Mouse (Mus musculus) olfactory bulb, adult 2 months (tissue): Measurements from ENCODE around the gene Coch. TPM values are rescaled to one million over a fixed set of nuclear protein-coding genes. Genes with fewer than 3 reads are reported as not detected.
"Not testable (repeated sequence)": the region's sequence is repeated elsewhere in the genome, so short reads cannot be mapped to it uniquely, and the experiment has no call there.

Experiments used
- H3K27ac ChIP-seq: fragments of 200-500 bp; 2 replicates; pipeline ENCODE4 v1.5.1; 2012; ENCODE audit warnings: low read depth, low read length; ENCODE audit not compliant: insufficient read depth
- H3K4me1 ChIP-seq: fragments of 200-500 bp; 2 replicates; pipeline ENCODE4 v1.6.1; 2012; ENCODE audit warnings: low read length; ENCODE audit not compliant: control insufficient read depth, insufficient read depth
- H3K4me3 ChIP-seq: fragments of 200-500 bp; 2 replicates; pipeline ENCODE4 v1.5.1; 2012; ENCODE audit warnings: mild to moderate bottlenecking, low read depth, low read length, moderate library complexity; ENCODE audit not compliant: insufficient read depth
- CTCF ChIP-seq: fragments of 200-500 bp; IDR thresholded peaks from 2 replicates; pipeline ENCODE4 v1.5.1; 2012; ENCODE audit warnings: low read depth, mild to moderate bottlenecking, low read length, moderate library complexity; ENCODE audit not compliant: insufficient read depth
- POLR2A ChIP-seq: fragments of 200-500 bp; IDR thresholded peaks from 2 replicates; pipeline ENCODE4 v1.6.1; 2012; ENCODE audit warnings: mild to moderate bottlenecking, low read depth, low read length, moderate library complexity; ENCODE audit not compliant: insufficient read depth
- WGBS: fragments of 180-500 bp; shearing (Covaris S2); methylation state at CpG from one replicate; pipeline ENCODE4 v1.1.7; 2018; 5-methylcytosine and 5-hydroxymethylcytosine counted together
- polyA plus RNA-seq: library from polyadenylated mRNA; stranded (reverse); fragments of >200 nt; gene quantifications from 2 replicates; pipeline ENCODE4 v1.2.4, GENCODE M21; 2012; ENCODE audit warnings: low replicate concordance; ENCODE audit not compliant: missing spikeins, insufficient read depth, insufficient read length

Gene Coch
- not detected in 2 replicates for polyA plus RNA-seq

DNA sequence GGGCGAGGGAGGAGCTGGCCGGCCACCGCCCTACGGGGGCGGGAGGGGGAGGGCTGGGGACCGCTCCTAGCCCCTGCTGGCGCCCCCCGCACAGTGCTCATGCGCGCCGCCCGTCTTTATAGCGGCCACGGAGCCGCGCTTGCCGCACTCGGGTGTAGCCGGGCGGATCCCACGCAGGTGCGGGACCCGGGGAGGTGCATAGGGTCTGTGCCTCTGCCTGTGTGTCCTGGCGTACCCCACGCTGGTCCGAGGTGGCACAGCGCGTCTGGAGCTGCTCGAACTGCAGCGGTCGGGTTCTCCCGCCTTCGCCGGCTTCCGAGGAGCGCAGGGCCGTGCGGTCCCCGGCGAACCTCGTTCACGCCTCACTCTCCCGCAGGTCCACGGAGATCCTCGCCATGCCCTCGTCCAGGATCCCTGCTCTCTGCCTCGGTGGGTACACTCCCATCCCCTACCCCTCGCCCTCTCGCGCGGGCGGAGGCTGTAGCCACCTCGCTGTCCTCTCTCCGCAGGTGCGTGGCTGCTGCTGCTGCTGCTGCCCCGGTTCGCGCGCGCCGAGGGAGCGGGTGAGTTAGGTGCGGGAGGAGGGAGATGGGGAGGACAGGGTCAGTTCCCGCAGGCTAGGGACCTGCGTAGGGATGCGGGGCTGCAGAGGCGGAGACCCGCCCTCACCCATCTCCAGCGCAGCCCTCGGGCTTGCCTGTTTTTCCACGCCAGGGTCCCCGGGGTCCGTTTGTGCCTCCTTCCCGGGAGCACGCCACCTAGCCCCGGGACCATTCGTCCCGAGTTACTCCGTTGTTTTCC lies at the start of gene Coch:
Gene Coch, plus strand, starts transcription at position 113 of the 801 bp plus-strand sequence.
- WGBS, result under 1% methylated on average over 77 of the region's 79 CpGs
- TF ChIP-seq POLR2A, result no peak
- no peak for TF ChIP-seq CTCF
- Histone ChIP-seq H3K4me1 (peaks cover 13% of the 10 kb centered on the region), H3K27ac (no peak within 1 kb of the TSS), H3K4me3 (peak within 1 kb of the TSS; percentile 72)

DNA sequence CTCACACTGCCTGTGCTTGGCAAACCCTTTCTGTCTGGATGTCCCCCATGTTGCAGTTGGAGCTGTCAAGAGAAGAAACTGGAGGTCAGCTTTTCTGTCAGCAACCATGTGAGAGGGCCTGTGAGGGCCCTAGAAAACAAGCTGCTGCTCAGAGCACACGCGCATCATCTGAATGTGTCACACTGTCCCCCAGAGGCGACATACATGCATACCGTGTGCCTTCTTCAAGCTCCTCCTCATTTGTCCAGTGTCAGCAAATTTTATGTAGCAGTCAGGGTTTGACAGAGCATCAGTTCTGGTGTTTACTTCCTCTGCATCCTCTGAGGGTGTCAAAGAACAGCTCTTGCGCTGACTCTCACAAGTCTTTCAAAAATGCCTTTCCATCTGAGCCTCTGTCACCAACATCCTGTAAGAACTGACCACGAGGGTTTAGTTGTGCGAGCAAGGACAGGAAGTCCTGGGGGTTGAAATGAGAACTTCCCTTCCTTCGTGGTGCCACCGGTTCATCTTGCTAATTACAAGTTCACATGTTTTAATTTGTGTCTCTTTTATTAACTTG lies 49.7 kb upstream of the Coch start:
- Histone ChIP-seq H3K4me3 (no peak overlapping the region), H3K4me1 (no peaks in the 10 kb centered on the region), H3K27ac (no peak overlapping the region)
- TF ChIP-seq CTCF (no peak), POLR2A (no peak)
- 70% methylated on average over 9 of the region's 9 CpGs for WGBS

DNA sequence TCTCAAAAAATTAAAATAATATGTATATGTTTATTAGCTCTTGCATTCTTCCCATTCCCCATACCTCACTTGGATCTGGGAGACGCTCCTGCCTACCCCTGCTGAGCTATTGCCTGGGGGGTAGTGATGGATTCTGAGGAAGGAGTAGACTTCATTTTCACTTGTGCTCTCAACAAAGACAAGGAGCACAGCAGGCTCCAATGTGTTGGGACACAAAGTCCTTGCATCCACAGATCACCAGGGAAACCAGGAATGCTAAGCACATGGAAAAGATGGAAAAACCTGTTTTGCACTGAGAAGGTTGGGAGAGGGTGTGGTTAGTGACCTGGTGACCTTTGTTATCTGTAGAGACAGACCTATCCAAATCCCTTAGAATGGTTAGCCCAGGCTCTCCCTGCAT lies 38.1 kb upstream of the Coch start:
- WGBS, result 73% methylated on average over 1 of the region's 1 CpGs
- TF ChIP-seq POLR2A, result no peak
- no peak for TF ChIP-seq CTCF
- no peak overlapping the region for H3K4me3 ChIP-seq

DNA sequence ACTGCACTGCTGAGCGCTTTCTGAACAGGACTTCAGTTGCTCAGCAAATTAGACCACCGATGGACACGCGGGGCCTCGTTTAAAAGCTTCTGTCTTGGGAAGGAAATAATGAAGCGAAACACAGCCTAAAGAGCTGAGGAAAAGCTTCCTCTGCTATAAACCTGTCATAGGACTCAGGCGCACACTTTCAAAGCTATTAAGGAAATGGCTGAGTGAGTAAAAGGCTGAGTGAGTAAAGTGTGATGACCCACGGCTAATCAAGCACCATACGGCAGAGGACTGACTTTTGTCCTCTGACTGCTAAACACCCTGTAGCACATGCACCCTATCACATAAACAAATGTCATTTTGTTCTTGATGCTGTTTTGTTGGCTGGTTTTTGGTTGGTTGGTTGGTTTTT lies 31.7 kb upstream of the Coch start:
- Histone ChIP-seq H3K27ac (no peak overlapping the region), H3K4me3 (no peak overlapping the region), H3K4me1 (no peaks in the 10 kb centered on the region)
- TF ChIP-seq POLR2A (no peak), CTCF (no peak)
- WGBS, result 85% methylated on average over 9 of the region's 9 CpGs

More for the DNA sequence above, 38.1 kb upstream of the Coch start:
- H3K4me1 ChIP-seq, result no peaks in the 10 kb centered on the region
- no peak overlapping the region for H3K27ac ChIP-seq

DNA sequence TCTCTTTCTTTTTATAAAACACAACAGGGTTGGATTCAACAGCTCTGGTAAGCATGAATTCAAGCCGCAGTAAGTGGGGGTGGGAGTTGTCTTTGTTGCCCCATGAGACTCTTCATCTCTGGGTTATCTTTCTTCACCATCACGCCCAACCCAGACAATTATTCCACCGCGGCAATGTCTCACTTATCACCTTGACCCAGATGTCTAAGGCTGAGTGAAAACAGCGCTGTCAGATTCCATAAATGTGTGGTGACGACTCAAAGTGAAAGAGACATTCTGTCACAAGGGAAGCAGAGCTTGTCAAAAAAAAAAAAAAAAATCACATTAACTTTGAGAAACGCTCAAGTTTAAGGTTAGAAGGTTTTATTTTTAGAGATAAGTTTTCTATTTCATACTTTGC lies 25.9 kb upstream of the Coch start:
- Histone ChIP-seq H3K4me3 (no peak overlapping the region), H3K4me1 (no peaks in the 10 kb centered on the region), H3K27ac (no peak overlapping the region)
- WGBS, result 92% methylated on average over 7 of the region's 7 CpGs
- no peak for TF ChIP-seq POLR2A
- TF ChIP-seq CTCF, result no peak

DNA sequence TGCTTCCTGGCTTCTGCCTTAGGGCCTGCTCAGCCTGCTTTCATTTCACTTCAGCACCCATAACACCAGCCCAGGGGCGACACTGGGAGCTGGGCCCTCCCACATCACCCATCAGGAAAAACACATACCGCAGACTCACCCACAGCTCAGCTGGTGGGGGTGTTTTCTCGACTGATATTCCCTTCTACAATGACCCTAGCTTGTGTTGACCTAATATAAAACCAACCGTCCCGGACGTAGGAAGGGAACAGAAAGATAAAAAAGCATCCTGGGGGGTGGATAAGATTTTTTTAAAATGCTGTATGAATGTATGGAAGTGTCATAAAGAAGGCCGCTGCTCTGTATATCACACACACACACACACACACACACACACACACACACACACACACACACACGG lies 23.7 kb upstream of the Coch start:
- no peak for TF ChIP-seq CTCF
- WGBS, result 87% methylated on average over 8 of the region's 8 CpGs
- H3K4me1 ChIP-seq, result no peaks in the 10 kb centered on the region
- no peak overlapping the region for H3K4me3 ChIP-seq
- H3K27ac ChIP-seq, result no peak overlapping the region

DNA sequence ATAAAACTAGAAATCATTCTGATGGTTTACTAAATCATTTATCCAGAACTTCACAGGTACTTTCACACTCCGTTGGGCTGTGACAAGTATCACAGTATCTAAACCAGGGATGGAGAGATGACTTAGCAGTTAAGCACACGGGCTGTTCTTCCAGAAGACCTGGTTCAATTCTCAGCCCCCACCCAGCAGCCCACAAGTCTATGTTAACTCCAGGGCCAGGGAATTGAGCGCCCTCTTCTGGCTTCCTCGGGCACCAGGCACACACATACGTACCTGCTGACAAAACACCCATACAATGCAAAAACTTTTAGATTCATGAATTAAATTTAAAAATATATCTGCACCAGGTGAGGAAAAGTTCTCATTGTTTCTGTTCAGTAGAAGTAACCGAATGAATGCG lies 23.2 kb upstream of the Coch start:
- TF ChIP-seq CTCF (no peak), POLR2A (no peak)
- no peak overlapping the region for H3K27ac ChIP-seq
- H3K4me1 ChIP-seq, result no peaks in the 10 kb centered on the region
- H3K4me3 ChIP-seq, result no peak overlapping the region
- WGBS, result 71% methylated on average over 7 of the region's 7 CpGs

DNA sequence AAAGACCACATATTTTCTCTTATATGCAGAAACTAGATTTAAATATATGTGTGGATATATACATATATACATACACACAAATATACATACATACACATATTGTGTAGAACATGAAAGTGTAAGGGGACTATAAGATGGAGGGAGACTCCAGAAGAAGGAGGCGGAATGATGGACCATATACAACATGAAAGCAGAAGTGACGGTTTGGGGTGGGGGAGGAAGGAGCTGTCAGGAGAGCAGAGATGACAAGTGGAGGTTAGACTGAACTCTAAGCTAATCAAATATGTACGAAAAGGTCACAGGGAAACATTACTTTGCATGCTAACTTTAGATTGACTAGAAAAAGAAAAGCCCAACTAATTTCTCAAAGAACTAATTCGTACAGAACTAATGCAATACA lies 20.5 kb upstream of the Coch start:
- no peak for TF ChIP-seq CTCF
- TF ChIP-seq POLR2A, result no peak
- WGBS, result 91% methylated on average over 4 of the region's 4 CpGs
- no peak overlapping the region for H3K27ac ChIP-seq
- H3K4me3 ChIP-seq, result no peak overlapping the region
- H3K4me1 ChIP-seq, result no peaks in the 10 kb centered on the region

DNA sequence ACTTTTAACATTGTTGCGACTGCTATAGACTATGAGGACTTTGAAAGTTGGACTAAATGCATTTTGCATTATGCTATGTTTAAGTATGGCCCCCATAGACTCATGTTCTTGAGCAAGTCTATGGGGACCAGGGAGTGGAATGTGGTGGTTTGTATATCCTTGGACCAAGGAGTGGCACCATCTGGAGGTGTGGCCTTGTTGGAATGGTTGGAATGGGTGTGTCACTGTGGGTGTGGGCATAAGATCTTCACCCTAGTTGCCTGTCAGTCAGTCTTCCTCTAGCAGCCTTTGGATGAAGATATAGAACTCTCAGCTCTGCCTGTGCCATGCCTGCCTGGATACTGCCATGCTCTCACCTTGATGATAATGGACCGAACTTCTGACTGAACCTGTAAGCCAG lies 15.3 kb upstream of the Coch start:
- not testable (repeated sequence) for H3K27ac ChIP-seq, H3K4me1 ChIP-seq, H3K4me3 ChIP-seq
- 87% methylated on average over 2 of the region's 2 CpGs for WGBS
